Mouse (Mus musculus) adrenal gland, adult 10 weeks (tissue): ENCODE data around the gene Olfr1382. TPM values are rescaled to one million over a fixed set of nuclear protein-coding genes. Genes with fewer than 3 reads are reported as not detected.

ENCODE experiments used
- polyA plus RNA-seq: library from polyadenylated mRNA; stranded (reverse); fragments of 350-450 nt; fragmentation: Illumina TruSeq; extraction: RNeasy Lipid Tissue Mini Kit (QIAGEN cat#74804); gene quantifications from one replicate; pipeline ENCODE4 v1.2.3, GENCODE M21; 2014; ENCODE audit warnings: low read depth, low replicate concordance

Olfr1382 gene
- not detected for polyA plus RNA-seq

DNA sequence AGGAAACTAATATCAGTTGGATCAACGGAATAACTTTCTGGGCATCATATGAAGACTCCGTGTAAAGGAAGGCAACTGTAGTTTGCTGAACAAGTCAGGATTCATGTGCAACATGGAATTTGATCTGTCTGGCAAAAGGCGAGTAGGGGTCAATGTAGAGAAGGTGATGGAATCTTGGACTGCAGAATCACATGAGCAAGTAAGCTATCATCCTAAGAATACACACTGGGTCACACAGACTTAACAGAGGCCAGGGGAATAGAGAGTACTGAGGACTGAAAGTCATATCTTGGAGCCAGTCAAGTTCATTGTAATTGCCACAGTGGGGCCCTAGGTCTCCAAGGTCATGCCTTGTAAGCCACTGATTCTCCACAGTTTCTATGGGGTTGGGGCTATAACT lies at the start of gene Olfr1382:
TSS of gene Olfr1382 (plus strand) at position 301 of the 400 bp plus-strand sequence.

DNA sequence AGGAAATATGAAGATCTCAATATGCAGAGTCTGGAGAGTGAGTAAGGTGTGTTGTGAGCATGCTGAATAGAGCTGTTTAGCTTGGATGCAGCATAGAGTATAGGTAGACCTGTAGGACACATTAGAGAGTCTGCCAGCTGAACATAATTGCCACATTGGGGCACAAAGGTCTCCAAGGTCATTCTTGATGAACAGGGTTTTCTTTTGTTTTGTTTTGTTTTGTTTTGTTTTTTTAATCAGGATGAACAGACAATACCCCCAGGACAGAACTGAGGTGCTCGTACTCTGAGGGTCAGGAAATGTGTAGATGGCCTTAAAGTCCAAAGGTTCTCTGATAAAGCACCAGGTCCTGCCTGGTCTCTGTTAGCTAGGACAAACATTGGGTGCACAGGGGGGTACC lies 39.3 kb upstream of the Olfr1382 start, which contains the start of gene Olfr1385:
TSS of gene Olfr1385 (plus strand) at position 301 of the 400 bp plus-strand sequence.

DNA sequence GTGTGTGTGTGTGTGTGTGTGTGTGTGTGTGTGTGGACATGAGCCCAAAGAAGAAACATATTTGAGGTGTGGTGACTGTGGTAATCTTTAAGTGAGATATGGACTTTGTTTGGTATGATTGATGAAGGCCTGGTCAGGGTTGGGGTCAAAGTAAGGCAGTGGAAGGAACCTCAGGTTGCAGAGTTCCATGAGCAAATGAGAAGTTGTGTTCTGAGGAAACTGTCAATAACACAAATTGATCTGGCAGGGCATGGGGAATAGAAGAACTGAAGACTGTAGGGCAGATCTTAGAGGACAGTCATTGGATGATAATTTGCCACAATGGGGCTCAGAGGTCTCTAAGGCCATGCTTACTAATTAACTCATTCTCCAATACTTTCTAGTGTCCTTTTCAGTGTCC lies 8.7 kb upstream of the Olfr1382 start, which contains the start of gene Olfr1383:
TSS of gene Olfr1383 (plus strand) at position 301 of the 400 bp plus-strand sequence.

DNA sequence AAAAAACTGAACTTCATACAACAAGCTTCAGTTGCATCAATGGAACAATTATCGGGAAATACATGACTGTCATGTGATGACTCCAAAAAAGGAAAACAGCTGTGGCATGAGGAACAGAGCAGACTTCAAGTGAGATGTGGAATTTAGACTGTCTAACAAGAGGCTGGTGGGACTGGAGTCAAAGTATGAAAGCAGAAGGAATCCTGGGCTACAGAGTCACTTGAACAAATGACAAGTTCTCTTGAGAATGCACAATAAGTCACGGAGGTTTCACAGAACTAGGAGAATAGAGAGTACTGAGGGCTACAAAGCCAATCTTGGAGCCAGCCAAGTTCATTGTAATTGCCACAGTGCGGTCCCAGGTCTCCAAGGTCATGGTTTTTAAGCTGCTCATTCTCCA lies 15.1 kb downstream of the Olfr1382 start, which contains the start of gene Olfr1381:
TSS of gene Olfr1381 (plus strand) at position 301 of the 400 bp plus-strand sequence.

DNA sequence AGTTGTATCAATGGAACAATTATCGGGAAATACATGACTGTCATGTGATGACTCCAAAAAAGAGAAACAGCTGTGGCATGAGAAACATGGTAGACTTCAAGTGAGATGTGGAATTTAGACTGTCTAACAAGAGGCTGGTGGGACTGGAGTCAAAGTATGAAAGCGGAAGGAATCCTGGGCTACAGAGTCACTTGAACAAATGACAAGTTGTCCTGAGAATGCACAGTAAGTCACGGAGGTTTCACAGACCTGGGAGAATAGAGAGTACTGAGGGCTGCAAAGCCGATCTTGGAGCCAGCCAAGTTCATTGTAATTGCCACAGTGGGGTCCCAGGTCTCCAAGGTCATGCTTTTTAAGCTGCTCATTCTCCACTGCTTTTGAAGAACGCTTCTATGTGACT lies 28.5 kb downstream of the Olfr1382 start, which contains the start of gene Olfr1380:
TSS of gene Olfr1380 (plus strand) at position 301 of the 400 bp plus-strand sequence.

Other genes with a start within 250 kb of the Olfr1382 start
- gene Olfr1393, start 249.9 kb upstream of the Olfr1382 start, polyA plus RNA-seq, result not detected
- gene Olfr1392, start 243.0 kb upstream of the Olfr1382 start, polyA plus RNA-seq, result 0.17 TPM
- gene Olfr10, start 223.5 kb upstream of the Olfr1382 start, polyA plus RNA-seq, result not detected
- not detected for gene Olfr1391, start 205.5 kb upstream of the Olfr1382 start, polyA plus RNA-seq
- not detected for gene Olfr1390, start 193.1 kb upstream of the Olfr1382 start, polyA plus RNA-seq
- gene Olfr1389, start 105.2 kb upstream of the Olfr1382 start, polyA plus RNA-seq, result not detected
- gene Olfr1388, start 91.6 kb upstream of the Olfr1382 start, polyA plus RNA-seq, result not detected
- not detected for gene Olfr1387, start 72.9 kb upstream of the Olfr1382 start, polyA plus RNA-seq
- not detected for gene Olfr1386, start 63.2 kb upstream of the Olfr1382 start, polyA plus RNA-seq
- not detected for gene Olfr1385, start 39.2 kb upstream of the Olfr1382 start, polyA plus RNA-seq
- not detected for gene Olfr1384, start 21.5 kb upstream of the Olfr1382 start, polyA plus RNA-seq
- gene Olfr1383, start 8.6 kb upstream of the Olfr1382 start, polyA plus RNA-seq, result not detected
- not detected for gene Olfr1381, start 15.2 kb downstream of the Olfr1382 start, polyA plus RNA-seq
- gene Olfr1380, start 28.6 kb downstream of the Olfr1382 start, polyA plus RNA-seq, result not detected
- 4.5 TPM for gene Flt4, start 81.0 kb downstream of the Olfr1382 start, polyA plus RNA-seq
- not detected for gene Scgb3a1, start 135.4 kb downstream of the Olfr1382 start, polyA plus RNA-seq
- gene Cnot6, start 184.5 kb downstream of the Olfr1382 start, polyA plus RNA-seq, result 187 TPM